Mouse (Mus musculus) embryo, embryonic 10 days (tissue): ENCODE results near the gene Crmp1.
A peak's percentile ranks its signal among the peaks of the same experiment; 100 is the strongest.

Experiments
- DNase-seq: peaks from one replicate; pipeline ENCODE4 v3.0.0-alpha.2; 2015; ENCODE audit warnings: low spot score

Gene Crmp1

DNA sequence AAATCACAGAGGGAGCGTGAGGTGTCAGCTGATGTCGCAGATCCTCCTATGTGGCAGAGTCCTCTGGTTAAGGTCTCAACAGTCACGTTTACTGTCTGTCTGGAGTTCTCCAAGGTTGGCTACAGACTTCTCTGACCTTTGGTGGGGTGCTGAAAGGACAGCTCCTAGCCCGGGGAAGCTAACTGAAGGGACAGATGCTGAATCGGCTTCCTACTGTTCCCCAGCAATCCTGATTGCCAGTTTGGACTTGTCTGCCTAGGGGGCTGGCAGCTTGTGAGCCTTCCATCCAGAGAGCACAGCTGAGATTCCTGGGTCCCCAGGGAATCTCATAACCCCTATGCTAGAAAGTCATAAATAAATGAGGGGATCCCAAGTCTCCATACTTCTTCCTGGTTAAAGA lies 1.2 kb upstream of the Crmp1 start:
- peak; percentile 85 for DNase-seq

DNA sequence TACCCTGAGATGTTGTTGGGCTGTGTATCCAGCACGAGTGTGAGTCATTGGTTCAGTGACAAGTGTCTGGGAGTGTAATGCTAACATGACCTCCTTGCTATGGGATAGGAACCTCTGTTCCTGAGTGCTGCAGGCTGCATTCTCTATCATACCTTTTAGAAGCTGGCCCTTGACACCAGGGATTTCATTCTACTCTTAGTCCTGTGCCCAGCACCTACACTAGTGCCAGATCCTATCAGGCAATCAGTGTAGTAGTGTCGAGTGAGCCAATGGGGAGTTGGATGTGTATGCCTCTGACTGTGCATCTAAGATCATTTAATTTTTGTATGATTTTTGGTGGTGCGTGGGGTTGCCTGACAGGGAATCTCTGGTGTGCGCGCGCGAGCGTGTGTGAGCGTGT lies 516 bp upstream of the Crmp1 start:
- DNase-seq, result no peak

DNA sequence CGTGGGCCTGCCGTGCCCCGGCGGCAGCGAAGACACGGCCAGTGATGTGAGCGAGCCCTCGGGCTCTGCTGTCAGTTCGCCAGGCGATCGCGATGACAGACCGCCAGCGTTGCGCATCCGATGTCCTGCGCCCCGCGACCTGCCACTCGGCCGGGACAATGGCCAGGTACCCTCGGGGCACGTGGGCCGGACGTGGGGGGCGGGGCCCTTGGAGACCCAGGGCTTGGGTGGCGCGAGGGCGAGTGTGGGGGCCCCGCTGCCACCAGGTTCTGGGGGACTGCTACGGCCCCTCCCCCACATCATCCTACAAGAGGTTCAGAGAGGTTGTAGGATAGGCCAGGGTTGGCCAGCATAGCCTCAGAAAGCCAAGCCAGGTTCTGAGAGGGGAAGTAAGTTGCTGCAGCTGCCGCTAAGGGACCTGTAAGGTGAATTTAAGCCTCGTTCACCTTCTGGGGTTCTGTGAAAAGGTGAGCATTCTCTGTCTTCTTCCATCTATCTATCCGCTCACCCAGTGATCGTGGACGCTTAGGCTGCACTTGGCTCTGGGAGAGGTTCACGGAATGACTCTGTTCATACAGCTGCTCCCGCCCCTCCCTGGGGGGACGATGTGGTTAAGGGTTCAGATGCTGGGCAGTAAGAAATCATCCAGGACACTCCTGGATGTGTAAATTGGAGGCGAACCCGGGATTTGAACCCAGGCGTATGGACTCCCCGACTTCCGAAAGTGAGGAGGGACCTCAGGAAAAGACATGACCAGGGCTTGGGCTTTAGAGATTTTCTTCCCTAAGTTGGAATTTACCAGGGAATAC lies 824 bp downstream of the Crmp1 start:
- peak; percentile 14 for DNase-seq

DNA sequence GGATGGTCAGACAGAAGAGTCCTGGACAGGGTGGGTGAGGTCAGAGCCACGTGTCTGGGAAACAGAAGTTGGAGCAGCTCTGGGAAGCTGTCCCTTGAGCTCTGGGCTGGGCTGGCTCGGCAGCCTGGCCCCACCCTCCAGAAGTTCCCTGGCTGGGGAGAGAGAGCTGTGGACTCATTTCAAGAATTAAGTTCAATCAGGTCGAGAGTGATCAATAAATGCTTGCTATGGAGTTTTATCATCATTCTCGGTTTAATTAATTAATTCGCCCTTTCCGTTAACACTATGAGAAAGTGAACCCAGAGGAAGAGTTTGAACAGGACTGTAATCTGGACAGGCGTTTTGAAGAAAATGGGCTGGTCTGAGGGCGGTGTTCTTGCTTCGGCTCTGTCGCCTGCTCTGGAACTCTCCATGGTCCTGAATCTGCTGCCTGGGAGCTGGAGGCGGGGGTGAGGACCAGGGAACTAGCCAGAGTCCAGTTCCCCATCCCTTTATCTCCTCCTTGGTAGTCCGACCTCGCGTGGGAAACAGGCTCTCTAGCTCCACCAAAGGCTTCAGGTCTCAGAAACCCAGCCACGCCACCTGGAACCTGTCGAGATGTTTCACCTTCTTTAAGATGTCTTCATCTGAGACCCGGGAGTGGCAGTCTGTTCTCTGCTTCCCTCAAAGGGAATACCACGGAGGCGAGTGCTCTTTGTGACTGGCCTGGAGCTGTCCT lies 1.6 kb downstream of the Crmp1 start:
- peak; percentile 85 for DNase-seq

DNA sequence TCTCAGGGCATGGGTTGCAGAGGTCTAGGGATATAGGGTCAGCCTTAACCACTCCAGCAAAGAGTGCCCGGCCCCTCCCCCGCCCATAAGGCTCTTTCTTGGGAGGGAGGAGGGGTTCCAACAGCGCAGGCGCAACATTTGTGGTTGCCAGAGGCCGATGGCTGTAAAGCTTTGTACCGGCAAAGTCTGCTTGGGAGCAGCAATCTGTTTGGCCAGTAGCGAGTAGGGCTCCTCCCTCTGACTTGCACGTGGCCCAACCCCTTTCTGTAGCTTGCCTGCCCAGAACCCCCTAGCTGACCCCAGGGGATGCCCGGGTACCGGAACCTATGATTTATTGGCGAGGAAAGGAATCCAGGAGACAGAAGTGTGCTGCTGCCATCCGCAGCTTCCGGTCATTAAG lies 2.4 kb downstream of the Crmp1 start:
- DNase-seq, result peak; percentile 75

DNA sequence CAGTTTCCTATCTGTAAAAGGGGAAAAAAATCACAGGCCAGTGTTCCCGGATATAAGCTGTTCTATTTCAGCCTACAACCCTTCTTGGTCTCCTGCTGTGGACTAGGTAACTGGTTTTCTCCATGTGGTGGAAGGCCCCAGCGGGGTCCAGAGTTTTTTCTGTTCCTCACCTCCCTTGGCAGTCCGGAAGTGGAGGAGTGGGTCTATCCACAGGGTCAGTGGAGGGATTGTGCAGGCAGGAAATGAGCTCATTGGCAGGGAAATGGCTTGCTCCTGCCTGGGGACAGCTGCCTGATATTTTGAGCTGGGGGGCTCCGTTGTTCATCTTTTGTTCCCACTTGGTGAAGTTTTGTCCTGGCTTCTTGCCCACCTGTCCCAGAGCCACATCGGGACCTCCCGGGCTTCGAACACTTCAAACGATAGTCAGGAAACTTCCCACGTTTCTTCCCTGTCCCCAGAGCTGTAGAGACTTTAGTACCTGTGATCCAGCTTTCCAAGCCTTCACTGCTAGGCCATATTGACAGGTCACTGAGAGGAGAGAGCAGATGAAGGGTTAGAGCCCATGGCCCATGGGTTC lies 3.0 kb downstream of the Crmp1 start:
- DNase-seq, result peak; percentile 21

DNA sequence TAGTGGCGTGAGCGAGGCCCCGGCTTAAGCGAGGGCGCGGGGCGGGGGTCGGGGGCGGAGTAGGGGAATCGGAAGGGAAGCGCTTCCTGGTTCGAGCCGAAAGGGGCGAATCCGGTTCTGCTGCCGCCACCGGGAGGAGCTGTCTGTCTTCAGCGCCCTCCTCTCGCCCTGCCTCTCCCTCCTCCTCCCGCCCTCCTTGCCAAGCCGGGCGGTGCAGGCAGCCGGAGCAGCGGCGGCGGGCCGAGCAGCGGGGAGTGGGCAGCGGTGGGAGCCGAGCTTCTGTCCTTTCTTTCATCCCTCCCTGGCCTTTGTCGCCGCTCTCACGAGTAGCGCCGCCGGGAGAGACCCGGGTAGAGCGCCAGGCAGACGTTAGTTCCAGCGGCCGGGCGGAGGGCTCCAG lies 3.9 kb downstream of the Crmp1 start:
- peak; percentile 87 for DNase-seq

DNA sequence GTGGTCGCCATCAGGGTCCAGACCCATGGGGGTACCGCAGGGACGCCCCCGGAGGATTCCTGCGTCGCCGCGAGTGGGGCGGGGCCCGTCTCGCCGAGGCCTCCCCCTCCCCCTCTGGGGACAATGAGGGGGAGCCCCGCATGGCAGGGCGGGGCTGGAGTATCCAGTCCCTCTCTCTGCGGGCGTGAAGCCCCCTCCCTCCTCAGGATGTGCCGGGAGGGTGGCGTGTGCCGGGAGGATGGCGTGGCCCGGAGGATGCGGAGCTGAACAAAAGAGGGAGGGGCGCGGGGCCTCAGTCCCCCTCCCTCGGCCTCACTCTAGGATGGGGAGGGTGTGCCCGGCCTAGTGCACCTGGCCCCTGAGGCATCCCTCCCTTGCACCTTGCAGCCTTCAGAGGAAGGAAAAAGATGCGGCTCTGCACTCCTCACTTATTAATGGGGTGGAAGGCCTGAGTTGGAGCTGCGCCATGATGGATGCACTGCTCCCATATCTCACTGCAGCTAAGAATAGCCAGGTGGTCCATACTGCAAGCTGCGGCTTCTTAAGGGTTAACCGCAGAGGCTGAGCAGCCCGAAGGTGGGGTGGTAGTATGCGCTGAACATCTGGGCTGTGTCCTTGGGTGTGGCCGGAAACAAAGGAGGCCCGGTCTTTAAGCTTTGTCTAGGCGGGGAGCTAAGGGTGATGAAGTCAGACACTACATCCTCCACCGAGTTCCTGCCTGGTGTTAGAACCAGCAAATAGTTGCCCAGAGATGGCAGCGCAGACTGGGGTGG lies 4.6 kb downstream of the Crmp1 start:
- peak; percentile 23 for DNase-seq

DNA sequence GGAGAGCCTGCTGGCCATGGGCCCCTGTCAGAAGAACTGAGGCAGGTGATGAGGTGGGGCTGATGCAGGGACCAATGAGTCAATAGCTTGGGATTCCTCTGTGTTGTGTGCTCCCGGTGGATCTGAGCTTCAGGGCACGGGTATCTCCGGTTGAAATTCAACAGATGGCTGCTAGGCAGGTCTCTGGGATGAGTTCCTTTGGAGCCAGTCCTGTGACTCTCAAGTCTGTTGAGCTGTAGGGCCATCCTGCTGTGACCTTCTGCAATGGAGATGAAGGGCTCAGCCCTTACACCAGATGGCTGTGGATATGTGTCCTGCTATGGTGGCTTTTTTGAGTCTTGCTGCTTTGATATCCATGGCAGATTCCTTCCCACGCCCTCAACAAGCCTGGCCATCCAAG lies 5.7 kb downstream of the Crmp1 start:
- no peak for DNase-seq

DNA sequence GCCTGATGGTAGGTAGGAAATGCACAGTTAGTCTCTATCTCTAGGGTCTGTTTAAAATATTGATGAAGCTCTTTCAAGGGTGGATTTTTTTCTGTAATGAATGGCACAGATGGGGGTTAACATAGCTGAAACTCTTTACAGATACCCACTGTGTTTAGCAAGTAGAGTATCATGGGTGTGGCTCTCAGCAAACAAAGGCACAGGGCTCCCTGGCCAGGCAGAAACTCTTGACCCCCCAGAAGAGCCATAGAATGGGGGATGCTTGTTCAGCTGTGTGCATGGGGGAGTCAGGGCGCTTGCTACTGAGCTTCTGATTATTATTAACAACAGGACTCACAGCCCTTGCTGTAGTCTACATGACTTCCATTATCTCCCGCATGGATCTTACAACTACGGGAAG lies 7.1 kb downstream of the Crmp1 start:
- no peak for DNase-seq

DNA sequence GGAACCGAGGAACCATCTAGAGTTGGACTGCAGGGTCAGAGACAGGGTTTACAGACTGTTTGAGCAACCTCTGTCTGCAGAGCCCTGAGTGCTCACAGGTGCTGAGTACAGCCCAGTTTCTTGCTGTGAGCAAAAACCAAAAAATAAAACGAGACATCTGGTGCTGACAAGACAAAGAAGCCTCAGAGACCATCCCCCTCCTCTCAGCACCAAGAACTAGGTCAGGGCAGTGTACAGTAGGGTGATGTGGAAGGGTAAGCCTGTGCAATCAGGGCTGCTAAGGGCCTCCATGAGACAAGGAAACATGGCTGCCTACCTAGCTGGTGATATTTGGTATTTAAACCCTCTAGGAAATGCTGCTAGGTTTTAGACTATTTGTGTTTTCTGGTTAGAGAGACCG lies 9.9 kb downstream of the Crmp1 start:
- no peak for DNase-seq

DNA sequence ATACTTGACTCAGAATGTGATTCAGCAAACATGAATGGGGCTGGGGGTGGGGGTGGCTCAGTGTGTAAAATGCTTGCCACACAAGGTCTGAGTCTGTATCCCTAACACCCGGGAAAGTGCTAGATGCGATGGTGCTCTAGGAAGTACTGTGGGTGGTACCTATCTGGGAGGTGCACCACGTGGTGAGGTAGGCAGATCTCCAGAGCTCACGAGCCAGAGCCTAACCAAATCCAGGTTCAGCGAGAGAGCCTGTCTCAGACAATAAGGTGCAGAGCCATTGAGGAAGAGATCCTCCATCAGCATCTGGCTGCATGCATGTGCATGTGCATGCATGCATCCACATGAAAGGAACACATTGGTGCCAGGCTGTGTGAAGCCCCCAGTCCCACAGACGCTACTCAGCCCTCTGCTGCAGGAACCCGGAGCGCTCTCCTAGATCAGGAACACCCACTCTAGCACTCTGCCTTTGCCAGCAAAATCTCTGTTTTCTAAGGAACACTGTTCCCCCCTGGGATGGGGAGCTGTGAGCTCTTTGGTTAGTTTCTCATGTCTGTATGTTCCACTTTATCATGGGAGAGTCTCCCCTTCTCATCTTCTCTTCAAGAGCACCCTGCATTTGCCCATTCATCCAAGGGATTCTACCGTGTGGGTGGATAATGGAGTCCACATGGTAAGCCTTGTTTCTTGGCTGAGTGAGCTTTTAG lies 10.5 kb downstream of the Crmp1 start:
- DNase-seq, result no peak

DNA sequence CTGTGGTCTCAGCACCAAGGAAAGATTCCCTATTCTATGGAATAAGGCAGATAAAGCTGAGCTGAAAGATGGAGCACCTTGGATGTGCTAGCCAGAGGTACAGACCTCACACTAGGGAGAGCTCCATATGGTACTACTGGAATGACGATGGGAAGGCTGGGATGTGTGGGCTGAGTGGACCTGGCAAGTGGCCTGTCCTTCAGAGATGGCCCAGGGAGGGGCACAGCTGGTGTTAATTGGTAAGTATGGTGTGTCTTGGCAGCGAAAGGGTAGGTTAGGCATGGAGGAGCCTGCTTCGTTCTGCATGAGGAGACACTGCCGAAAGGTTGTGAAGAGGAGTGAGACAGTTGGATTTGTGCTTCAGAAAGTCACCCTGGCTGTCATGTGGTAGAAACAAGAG lies 12.8 kb downstream of the Crmp1 start:
- DNase-seq, result no peak

DNA sequence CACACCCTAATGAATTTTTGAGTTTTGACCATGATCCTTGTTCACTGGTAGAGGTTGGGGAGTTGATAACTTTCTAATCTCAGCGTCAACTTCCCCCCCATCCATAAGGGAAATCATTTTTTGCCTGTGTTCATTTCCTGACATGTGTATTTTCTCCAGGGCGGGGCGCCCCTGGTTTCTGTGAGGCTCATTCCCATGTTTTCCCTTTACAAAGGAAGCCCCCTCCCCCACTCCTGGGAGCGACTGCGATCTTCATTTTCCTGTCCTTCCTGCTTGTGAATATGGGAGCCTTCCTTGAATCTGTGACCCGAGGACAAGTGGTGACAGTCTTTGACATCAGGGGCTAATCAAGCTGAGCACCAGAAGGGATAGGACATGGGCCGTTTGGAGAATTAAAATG lies 15.1 kb downstream of the Crmp1 start:
- no peak for DNase-seq

DNA sequence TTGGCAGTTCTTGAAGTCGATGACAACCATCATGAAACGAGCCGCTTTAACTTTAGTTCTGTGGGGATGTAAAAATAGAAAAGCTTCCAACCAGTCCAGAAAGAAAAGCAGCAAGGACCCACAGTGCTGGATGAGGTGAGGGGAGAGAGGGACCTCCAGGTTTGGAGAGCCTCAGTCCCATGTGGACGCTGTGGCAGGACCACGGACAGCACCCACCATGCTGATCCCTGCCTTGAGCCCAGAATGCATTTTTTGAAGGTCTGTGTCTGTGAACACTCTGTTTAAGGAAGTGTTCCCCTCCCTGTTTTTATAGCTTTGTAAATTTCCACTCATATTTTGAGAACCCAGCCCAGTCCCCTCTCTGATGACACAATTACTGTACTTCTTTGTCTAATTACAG lies 15.5 kb downstream of the Crmp1 start:
- peak; percentile 78 for DNase-seq

DNA sequence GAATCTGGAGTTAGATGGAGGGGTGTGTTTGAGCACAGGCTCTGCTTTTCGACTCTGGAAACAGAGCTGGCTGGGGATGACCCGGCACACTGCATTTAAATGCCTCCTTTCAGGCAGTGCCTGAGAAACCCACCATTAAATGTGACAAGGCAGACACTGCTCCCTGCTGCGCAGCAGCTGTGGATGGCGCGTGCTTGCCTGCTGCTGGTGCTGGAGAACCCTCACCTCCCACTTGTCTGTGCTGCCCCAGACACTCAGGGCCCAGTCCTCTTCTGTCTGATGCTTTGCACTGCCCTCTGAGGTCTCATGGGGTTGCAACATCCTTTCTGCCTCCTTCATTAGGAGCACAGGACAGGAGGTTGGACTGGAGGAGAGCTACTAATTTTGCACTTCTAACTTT lies 20.0 kb downstream of the Crmp1 start:
- no peak for DNase-seq

DNA sequence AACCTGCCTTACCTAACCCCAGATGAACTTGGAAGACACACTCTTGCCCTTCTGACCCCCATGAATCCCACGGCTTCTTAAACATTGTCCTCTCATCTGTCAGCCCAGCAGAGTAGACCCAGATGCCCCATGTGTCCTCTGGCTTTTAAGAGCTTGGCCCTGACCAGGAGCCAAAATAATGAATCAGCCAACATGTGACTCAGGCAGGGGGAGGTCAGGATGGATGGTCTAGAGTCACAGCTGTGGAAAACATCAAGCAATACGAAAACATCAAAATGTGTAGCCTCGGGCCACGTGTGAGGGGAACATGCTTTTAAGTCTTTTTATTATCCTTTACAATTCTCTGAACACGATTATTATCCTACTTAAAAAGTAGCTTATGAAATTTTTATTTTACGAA lies 22.1 kb downstream of the Crmp1 start:
- DNase-seq, result peak; percentile 54

DNA sequence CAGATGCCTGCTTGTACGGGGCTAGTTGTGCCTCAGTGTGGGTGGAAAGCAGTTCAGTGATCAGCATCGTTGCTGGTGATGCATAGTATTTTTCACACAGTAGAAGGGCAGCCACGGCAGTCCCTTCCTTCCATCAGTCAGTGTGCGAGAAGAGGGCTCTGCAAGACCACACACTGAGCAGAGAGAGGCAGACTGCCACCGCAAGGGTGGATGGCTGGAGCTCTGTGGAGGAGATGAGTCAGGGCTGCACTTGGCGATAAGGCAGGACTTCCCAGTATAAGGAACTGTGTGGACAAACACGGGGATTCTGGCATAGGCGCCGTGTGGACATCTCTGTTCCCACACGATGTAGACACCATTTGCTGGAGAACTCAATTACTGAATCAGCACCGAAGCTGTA lies 39.3 kb downstream of the Crmp1 start:
- DNase-seq, result no peak

DNA sequence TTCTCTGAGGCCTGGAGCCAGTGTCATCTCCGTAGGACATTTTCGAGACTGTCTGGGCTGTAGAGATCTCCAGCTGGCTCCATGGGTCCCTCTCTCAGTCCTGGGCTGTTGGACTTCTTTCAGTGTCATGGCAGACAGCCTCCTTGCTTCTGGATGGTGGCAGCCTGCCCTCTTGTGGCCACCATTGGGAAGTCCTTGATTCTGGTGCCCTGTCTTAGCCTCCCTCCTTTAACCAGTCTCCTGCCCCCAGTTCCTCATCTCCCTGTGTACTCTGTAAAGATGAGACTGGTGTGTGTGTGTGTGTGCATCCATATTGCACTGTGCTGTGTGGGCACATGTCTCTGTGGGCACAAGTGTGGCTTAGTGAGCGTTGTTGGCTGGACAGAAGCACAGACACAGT lies 46.6 kb downstream of the Crmp1 start:
- DNase-seq, result peak; percentile 76

DNA sequence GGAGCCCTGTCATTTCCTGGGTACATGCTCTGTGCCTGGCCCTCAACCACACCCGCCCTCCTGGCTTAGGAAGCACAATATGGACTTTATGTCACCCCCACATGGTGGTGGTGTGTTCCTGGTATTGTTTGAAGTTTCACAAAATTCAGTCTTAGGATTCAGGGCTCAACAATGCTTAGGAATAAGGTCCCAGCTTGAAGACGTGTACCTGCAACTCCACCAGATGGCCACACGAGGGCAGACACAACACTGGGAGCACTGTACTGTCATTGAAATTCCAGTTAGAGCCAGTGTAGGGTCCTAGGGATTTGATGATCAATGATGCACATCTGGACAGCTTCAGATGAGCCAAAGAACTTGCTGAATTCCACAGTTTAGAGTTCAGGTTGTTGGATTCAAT lies 47.5 kb downstream of the Crmp1 start:
- DNase-seq, result peak; percentile 81

DNA sequence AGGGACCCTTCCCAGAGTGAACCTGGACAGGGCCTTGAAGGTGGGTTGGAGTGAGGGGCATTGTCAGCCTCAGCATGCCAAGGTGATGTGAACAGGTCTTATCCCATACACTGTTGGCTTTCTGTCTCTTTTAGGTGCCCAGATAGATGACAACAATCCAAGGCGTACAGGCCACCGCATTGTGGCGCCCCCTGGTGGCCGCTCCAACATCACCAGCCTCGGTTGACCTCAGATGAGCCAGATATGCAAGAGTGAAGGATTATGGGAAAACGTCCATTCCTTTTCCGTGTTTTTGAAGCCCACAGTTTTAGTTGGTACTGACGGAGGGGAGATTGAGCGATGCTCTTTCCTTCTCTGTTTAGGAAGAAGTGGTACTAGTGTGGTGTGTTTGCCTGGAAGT lies 49.2 kb downstream of the Crmp1 start:
- peak; percentile 11 for DNase-seq

DNA sequence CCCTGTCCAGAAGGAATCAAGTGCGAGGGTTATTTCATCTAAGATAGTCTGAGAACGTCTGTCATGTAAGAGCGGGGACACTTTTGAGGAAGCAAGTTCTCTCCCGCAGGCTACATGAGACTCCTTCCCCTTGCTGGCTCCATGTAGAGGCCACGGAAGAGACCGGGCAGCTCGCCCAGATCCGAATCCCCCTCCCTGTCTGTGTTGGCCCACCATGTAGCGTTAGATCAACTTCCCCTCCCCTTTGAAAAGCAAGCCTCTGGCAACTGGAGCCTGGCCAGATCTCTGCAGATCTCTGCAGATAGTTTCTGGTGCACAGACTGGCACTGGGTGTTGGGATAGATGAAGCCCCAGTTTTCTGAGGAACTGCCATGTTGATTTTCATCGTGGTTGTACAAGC lies 55.0 kb downstream of the Crmp1 start:
- no peak for DNase-seq
